Mouse (Mus musculus): ENCODE data around the gene Bcl2a1b. TPM values are rescaled to one million over a fixed set of nuclear protein-coding genes. Genes with fewer than 3 reads are reported as not detected.

Bcl2a1b gene
- polyA plus RNA-seq, 1 experiment from 2014 or later: 1.5 TPM

DNA sequence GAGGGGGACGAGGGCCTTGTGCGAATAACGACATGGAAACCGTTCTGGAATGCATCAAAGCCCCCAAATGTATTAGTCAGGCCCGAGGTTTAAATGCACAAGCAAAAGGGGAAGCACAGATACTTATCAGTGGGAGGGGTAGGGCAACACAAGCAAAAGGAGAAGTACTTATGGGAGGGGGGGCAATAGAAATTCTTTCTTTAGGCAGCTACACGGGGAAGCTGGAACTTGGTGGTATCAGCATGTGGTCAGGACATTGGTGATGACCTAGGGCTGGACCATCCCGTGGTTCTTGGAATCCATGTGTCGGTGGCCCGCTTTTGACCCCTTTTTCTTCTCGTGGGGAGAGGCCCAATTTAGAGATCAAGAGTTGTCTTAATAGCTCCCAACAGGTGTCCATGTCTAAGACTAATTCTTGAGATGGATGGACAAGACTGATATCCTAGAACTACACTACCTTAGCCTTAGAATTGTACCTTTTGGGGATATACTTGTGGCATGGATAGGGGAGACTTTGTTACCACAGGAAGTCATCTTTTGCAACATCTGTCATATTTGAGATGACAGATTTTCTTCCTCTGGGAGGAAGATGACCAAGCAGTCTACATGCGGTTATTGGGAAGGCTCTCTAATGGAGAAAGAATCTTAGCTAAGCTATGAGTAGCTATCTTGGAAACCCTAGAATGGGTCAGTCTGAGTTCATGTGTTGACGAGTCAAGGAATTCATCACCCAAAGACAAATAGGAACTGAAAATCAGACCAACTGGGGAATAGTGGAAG lies 57.7 kb downstream of the Bcl2a1b start:
- H3K9me3 ChIP-seq: no peaks in the 10 kb centered on the region
- no peak overlapping the region for H3K27ac ChIP-seq (replicated peaks)
- H3K9ac ChIP-seq: no peak overlapping the region
- no peaks in the 10 kb centered on the region for H3K4me1 ChIP-seq
- H3K27me3 ChIP-seq (replicated peaks): no peaks in the 10 kb centered on the region
- H3K4me3 ChIP-seq: no peak overlapping the region
- 76% methylated on average over 12 of the region's 12 CpGs for WGBS
- no peaks in the 10 kb centered on the region for H3K36me3 ChIP-seq
- no peak for ATAC-seq (ENCODE audit: extremely low read depth, insufficient number of reproducible peaks, low FRiP score, low TSS enrichment)
- no peak overlapping the region for H3K4me2 ChIP-seq

Other genes with a start within 250 kb of the Bcl2a1b start
- gene Bcl2a1a, start 242.3 kb upstream of the Bcl2a1b start, polyA plus RNA-seq (2015; fragmentation: Nextera tagmentation; extraction: Ambion mirVana): 0.55 TPM in 1 of 2 replicates, not detected in the other
- not detected in 2 replicates for gene Trim43b, start 106.4 kb upstream of the Bcl2a1b start, polyA plus RNA-seq (2015; fragmentation: Nextera tagmentation; extraction: Ambion mirVana)
- gene Gm29094, start 170 bp downstream of the Bcl2a1b start, polyA plus RNA-seq (2015; fragmentation: Nextera tagmentation; extraction: Ambion mirVana): 0.24 TPM in 1 of 2 replicates, not detected in the other
- 15.8 and 16.6 TPM in 2 replicates for gene Mthfs, start 11.5 kb downstream of the Bcl2a1b start, polyA plus RNA-seq (2015; fragmentation: Nextera tagmentation; extraction: Ambion mirVana)

Measured in heart, embryonic 13.5 days (tissue).